Mouse (Mus musculus): ENCODE results near the gene Nmt2.

DNA sequence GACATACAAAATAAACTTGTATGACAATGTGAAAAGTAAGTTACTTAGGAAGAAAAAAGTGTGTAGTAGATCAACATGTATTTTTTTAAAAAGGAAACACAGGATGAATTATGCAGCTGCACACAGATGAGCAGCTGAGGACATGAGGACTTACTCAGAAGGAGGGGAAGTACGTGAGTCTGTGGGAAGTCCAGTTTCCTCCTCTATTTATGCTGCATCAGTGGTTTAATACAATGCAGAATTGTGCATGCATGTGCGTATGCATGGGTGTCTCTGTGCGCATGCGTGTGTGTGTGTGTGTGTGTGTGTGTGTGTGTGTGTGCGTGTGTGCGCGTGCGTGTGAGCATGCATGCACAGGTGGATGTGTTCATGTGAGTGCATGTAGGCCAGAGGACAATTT, 71.8 kb downstream of the Nmt2 start:
- no peak for TF ChIP-seq CTCF (IDR thresholded peaks at IDR 0.05; ENCODE audit: low read depth, low read length)
- TF ChIP-seq GATA1 (IDR thresholded peaks at IDR 0.05; ENCODE audit: borderline replicate concordance, low read length): no peak
- no peak for TF ChIP-seq TAL1 (conservative IDR thresholded peaks at IDR 0.05; ENCODE audit: low read depth, low read length)
- TF ChIP-seq POLR2AphosphoS5 (IDR thresholded peaks at IDR 0.05; ENCODE audit: insufficient replicate concordance, low read depth, low read length): no peak
- TF ChIP-seq GATA2 (IDR thresholded peaks at IDR 0.05; ENCODE audit: borderline replicate concordance, low read depth, low read length): no peak
